Mouse (Mus musculus): ENCODE data around the gene As3mt. TPM values are rescaled to one million over a fixed set of nuclear protein-coding genes. Genes with fewer than 3 reads are reported as not detected.
"Not testable (repeated sequence)": the region's sequence is repeated elsewhere in the genome, so short reads cannot be mapped to it uniquely, and the experiment has no call there.

As3mt gene
- polyA plus RNA-seq, 1 experiment from 2014 or later = 50.3 TPM

GRCm38 (mm10) chr19:46727945-46728540 is 20.8 kb downstream of the As3mt start:
- H3K36me3 ChIP-seq = peaks cover 43% of the 10 kb centered on the region
- peak; percentile 75 for ATAC-seq (ENCODE audit: insufficient number of reproducible peaks, low FRiP score)
- no peak overlapping the region for H3K27ac ChIP-seq (ENCODE audit: poor library complexity, severe bottlenecking)
- H3K27me3 ChIP-seq (replicated peaks) = no peaks in the 10 kb centered on the region
- no peak overlapping the region for H3K4me3 ChIP-seq
- H3K4me2 ChIP-seq = peak overlapping the region; percentile 17
- H3K9ac ChIP-seq = no peak overlapping the region
- peaks cover 19% of the 10 kb centered on the region for H3K4me1 ChIP-seq (replicated peaks)
- WGBS = 14% methylated on average over 11 of the region's 11 CpGs
- H3K9me3 ChIP-seq (replicated peaks) = 0 out of 2 replicates have a peak, but pooled peaks cover 3% of the 10 kb centered on the region

GRCm38 (mm10) chr19:46728909-46729308 is 21.7 kb downstream of the As3mt start:
- Histone ChIP-seq H3K4me1 (replicated peaks) (peaks cover 26% of the 10 kb centered on the region), H3K9ac (no peak overlapping the region), H3K36me3 (peaks cover 43% of the 10 kb centered on the region), H3K9me3 (replicated peaks) (0 out of 2 replicates have a peak, but pooled peaks cover 3% of the 10 kb centered on the region), H3K27ac (ENCODE audit: poor library complexity, severe bottlenecking) (no peak overlapping the region), H3K4me2 (no peak overlapping the region), H3K27me3 (replicated peaks) (no peaks in the 10 kb centered on the region), H3K4me3 (no peak overlapping the region)
- ATAC-seq (ENCODE audit: insufficient number of reproducible peaks, low FRiP score) = no peak
- WGBS = 67% methylated on average over 3 of the region's 3 CpGs

GRCm38 (mm10) chr19:46731351-46731750 is 24.1 kb downstream of the As3mt start:
- 87% methylated on average over 10 of the region's 10 CpGs for WGBS
- peaks cover 43% of the 10 kb centered on the region for H3K4me1 ChIP-seq (replicated peaks)
- no peak overlapping the region for H3K27ac ChIP-seq (ENCODE audit: poor library complexity, severe bottlenecking)
- H3K9ac ChIP-seq = no peak overlapping the region
- no peaks in the 10 kb centered on the region for H3K9me3 ChIP-seq (replicated peaks)
- no peak overlapping the region for H3K4me3 ChIP-seq
- H3K36me3 ChIP-seq = peaks cover 23% of the 10 kb centered on the region
- H3K4me2 ChIP-seq = no peak overlapping the region
- ATAC-seq (ENCODE audit: insufficient number of reproducible peaks, low FRiP score) = no peak
- H3K27me3 ChIP-seq (replicated peaks) = no peaks in the 10 kb centered on the region

GRCm38 (mm10) chr19:46732673-46733072 is 25.4 kb downstream of the As3mt start:
- H3K9ac ChIP-seq; H3K4me3 ChIP-seq; H3K27me3 ChIP-seq (replicated peaks); H3K27ac ChIP-seq (ENCODE audit: poor library complexity, severe bottlenecking); ATAC-seq (ENCODE audit: insufficient number of reproducible peaks, low FRiP score); H3K9me3 ChIP-seq (replicated peaks); H3K4me2 ChIP-seq: not testable (repeated sequence)
- Histone ChIP-seq H3K4me1 (replicated peaks) (peaks cover 42% of the 10 kb centered on the region), H3K36me3 (peaks cover 23% of the 10 kb centered on the region)
- WGBS = 90% methylated on average over 5 of the region's 5 CpGs

GRCm38 (mm10) chr19:46733626-46734025 is 26.4 kb downstream of the As3mt start:
- Histone ChIP-seq H3K4me1 (replicated peaks) (peaks cover 33% of the 10 kb centered on the region), H3K9ac (no peak overlapping the region), H3K9me3 (replicated peaks) (no peaks in the 10 kb centered on the region), H3K27ac (ENCODE audit: poor library complexity, severe bottlenecking) (no peak overlapping the region), H3K4me3 (no peak overlapping the region), H3K4me2 (no peak overlapping the region), H3K36me3 (peaks cover 33% of the 10 kb centered on the region), H3K27me3 (replicated peaks) (no peaks in the 10 kb centered on the region)
- no peak for ATAC-seq (ENCODE audit: insufficient number of reproducible peaks, low FRiP score)
- WGBS = 74% methylated on average over 7 of the region's 7 CpGs

- Histone ChIP-seq H3K9ac (no peak overlapping the region), H3K4me3 (no peak overlapping the region)
These were observed 28.0 kb downstream of the As3mt start for GRCm38 (mm10) chr19:46735241-46735640.

GRCm38 (mm10) chr19:46737106-46737505 is 29.8 kb downstream of the As3mt start:
- Histone ChIP-seq H3K4me1 (replicated peaks) (peaks cover 28% of the 10 kb centered on the region), H3K9me3 (replicated peaks) (no peaks in the 10 kb centered on the region), H3K4me2 (no peak overlapping the region), H3K36me3 (peaks cover 23% of the 10 kb centered on the region), H3K27ac (ENCODE audit: poor library complexity, severe bottlenecking) (no peak overlapping the region), H3K9ac (no peak overlapping the region), H3K27me3 (replicated peaks) (no peaks in the 10 kb centered on the region), H3K4me3 (no peak overlapping the region)
- ATAC-seq (ENCODE audit: insufficient number of reproducible peaks, low FRiP score) = no peak
- WGBS = 48% methylated on average over 7 of the region's 7 CpGs

More at GRCm38 (mm10) chr19:46735241-46735640, 28.0 kb downstream of the As3mt start:
- Histone ChIP-seq H3K27ac (ENCODE audit: poor library complexity, severe bottlenecking) (peak overlapping the region; percentile 24), H3K4me2 (peak overlapping the region; percentile 29), H3K9me3 (replicated peaks) (no peaks in the 10 kb centered on the region), H3K36me3 (peaks cover 30% of the 10 kb centered on the region), H3K4me1 (replicated peaks) (peaks cover 28% of the 10 kb centered on the region), H3K27me3 (replicated peaks) (no peaks in the 10 kb centered on the region)
- 6% methylated on average over 5 of the region's 5 CpGs for WGBS
- peak; percentile 54; the same call in 1 of the 2 replicates for ATAC-seq (ENCODE audit: insufficient number of reproducible peaks, low FRiP score)

GRCm38 (mm10) chr19:46740341-46741008 is 33.2 kb downstream of the As3mt start:
- WGBS = 50% methylated on average over 7 of the region's 7 CpGs
- Histone ChIP-seq H3K4me2 (no peak overlapping the region), H3K9me3 (replicated peaks) (no peaks in the 10 kb centered on the region), H3K9ac (no peak overlapping the region), H3K27me3 (replicated peaks) (no peaks in the 10 kb centered on the region), H3K4me3 (no peak overlapping the region), H3K27ac (ENCODE audit: poor library complexity, severe bottlenecking) (no peak overlapping the region), H3K36me3 (peaks cover 17% of the 10 kb centered on the region), H3K4me1 (replicated peaks) (peaks cover 6% of the 10 kb centered on the region)
- ATAC-seq (ENCODE audit: insufficient number of reproducible peaks, low FRiP score) = no peak

GRCm38 (mm10) chr19:46741574-46741973 is 34.3 kb downstream of the As3mt start:
- H3K9me3 ChIP-seq (replicated peaks) = no peaks in the 10 kb centered on the region
- H3K27ac ChIP-seq (ENCODE audit: poor library complexity, severe bottlenecking) = no peak overlapping the region
- no peak overlapping the region for H3K9ac ChIP-seq
- H3K4me3 ChIP-seq = no peak overlapping the region
- 34% methylated on average over 6 of the region's 6 CpGs for WGBS
- H3K4me1 ChIP-seq (replicated peaks) = 0 out of 2 replicates have a peak, but pooled peaks cover 4% of the 10 kb centered on the region
- no peak overlapping the region for H3K4me2 ChIP-seq
- no peak for ATAC-seq (ENCODE audit: insufficient number of reproducible peaks, low FRiP score)
- peaks cover 17% of the 10 kb centered on the region for H3K36me3 ChIP-seq
- H3K27me3 ChIP-seq (replicated peaks) = no peaks in the 10 kb centered on the region

GRCm38 (mm10) chr19:46744681-46745080 is 37.4 kb downstream of the As3mt start:
- Histone ChIP-seq H3K9me3 (replicated peaks) (no peaks in the 10 kb centered on the region), H3K4me3 (no peak overlapping the region), H3K27ac (ENCODE audit: poor library complexity, severe bottlenecking) (no peak overlapping the region), H3K36me3 (no peaks in the 10 kb centered on the region; the same call in 1 of the 2 replicates), H3K27me3 (replicated peaks) (peaks cover 6% of the 10 kb centered on the region; the same call in 1 of the 2 replicates), H3K9ac (no peak overlapping the region), H3K4me1 (replicated peaks) (no peaks in the 10 kb centered on the region), H3K4me2 (no peak overlapping the region)
- no peak for ATAC-seq (ENCODE audit: insufficient number of reproducible peaks, low FRiP score)
- WGBS = 72% methylated on average over 9 of the region's 9 CpGs

GRCm38 (mm10) chr19:46747799-46748198 is 40.5 kb downstream of the As3mt start:
- Histone ChIP-seq H3K4me2 (no peak overlapping the region), H3K27ac (ENCODE audit: poor library complexity, severe bottlenecking) (no peak overlapping the region), H3K4me3 (no peak overlapping the region), H3K27me3 (replicated peaks) (peaks cover 10% of the 10 kb centered on the region; the same call in 1 of the 2 replicates), H3K9ac (no peak overlapping the region), H3K9me3 (replicated peaks) (no peaks in the 10 kb centered on the region), H3K36me3 (no peaks in the 10 kb centered on the region), H3K4me1 (replicated peaks) (no peaks in the 10 kb centered on the region)
- ATAC-seq (ENCODE audit: insufficient number of reproducible peaks, low FRiP score) = no peak
- 81% methylated on average over 3 of the region's 3 CpGs for WGBS
